Mouse (Mus musculus) midbrain, embryonic 11.5 days (tissue): ENCODE measurements around the gene Zdhhc25. TPM values are rescaled to one million over a fixed set of nuclear protein-coding genes. Genes with fewer than 3 reads are reported as not detected.
A peak's percentile ranks its signal among the peaks of the same experiment; 100 is the strongest.

Source experiments
- ATAC-seq: fragments of 200-750 bp; cut with Nextera tagmentation; 2 replicates; pipeline ENCODE4 v1.8.0; 2017; ENCODE audit warnings: moderate TSS enrichment, moderate library complexity; ENCODE audit not compliant: low FRiP score
- DNase-seq: peaks from one replicate; pipeline ENCODE4 v3.0.0; 2015; ENCODE audit warnings: low spot score; ENCODE audit errors: missing footprints
- H3K27ac ChIP-seq: fragments of 300-500 bp; sonication (generic); 2 replicates; pipeline ENCODE4 v1.5.1; 2014; ENCODE audit warnings: low read depth, low read length
- H3K27me3 ChIP-seq: fragments of 300-500 bp; sonication (generic); 2 replicates; pipeline ENCODE4 v1.6.1; 2014; ENCODE audit warnings: mild to moderate bottlenecking, low read length, moderate library complexity, mixed read lengths; ENCODE audit not compliant: control insufficient read depth, insufficient read depth
- H3K36me3 ChIP-seq: fragments of 300-500 bp; sonication (generic); 2 replicates; pipeline ENCODE4 v1.6.1; 2014; ENCODE audit warnings: mild to moderate bottlenecking, low read length, moderate library complexity, mixed read lengths; ENCODE audit not compliant: control insufficient read depth, insufficient read depth
- H3K4me1 ChIP-seq: fragments of 300-500 bp; sonication (generic); 2 replicates; pipeline ENCODE4 v1.6.1; 2014; ENCODE audit warnings: low read length; ENCODE audit not compliant: control insufficient read depth, insufficient read depth
- H3K4me2 ChIP-seq: fragments of 300-500 bp; sonication (generic); 2 replicates; pipeline ENCODE4 v1.6.1; 2014; ENCODE audit warnings: mild to moderate bottlenecking, moderate library complexity
- H3K4me3 ChIP-seq: fragments of 300-500 bp; sonication (generic); 2 replicates; pipeline ENCODE4 v1.5.1; 2014; ENCODE audit warnings: low read depth, low read length
- H3K9ac ChIP-seq: fragments of 300-500 bp; sonication (generic); 2 replicates; pipeline ENCODE4 v1.6.1; 2014; ENCODE audit warnings: low read length
- H3K9me3 ChIP-seq: fragments of 300-500 bp; sonication (generic); 2 replicates; pipeline ENCODE4 v1.6.1; 2016; ENCODE audit warnings: low read length; ENCODE audit not compliant: control insufficient read depth
- WGBS: fragments of 180-500 bp; shearing (Covaris S2); extraction: QIAGEN DNeasy Blood & Tissue Kit; methylation state at CpG from one replicate; pipeline ENCODE4 v1.1.7; 2014; 5-methylcytosine and 5-hydroxymethylcytosine counted together
- polyA plus RNA-seq: library from polyadenylated mRNA; unstranded; fragments of >200 nt; fragmentation: Nextera tagmentation; extraction: Ambion mirVana; gene quantifications from 2 replicates; pipeline ENCODE4 v1.2.1, GENCODE M21; 2014

The Zdhhc25 gene
- polyA plus RNA-seq, 1 experiment from 2014 or later = not detected

DNA sequence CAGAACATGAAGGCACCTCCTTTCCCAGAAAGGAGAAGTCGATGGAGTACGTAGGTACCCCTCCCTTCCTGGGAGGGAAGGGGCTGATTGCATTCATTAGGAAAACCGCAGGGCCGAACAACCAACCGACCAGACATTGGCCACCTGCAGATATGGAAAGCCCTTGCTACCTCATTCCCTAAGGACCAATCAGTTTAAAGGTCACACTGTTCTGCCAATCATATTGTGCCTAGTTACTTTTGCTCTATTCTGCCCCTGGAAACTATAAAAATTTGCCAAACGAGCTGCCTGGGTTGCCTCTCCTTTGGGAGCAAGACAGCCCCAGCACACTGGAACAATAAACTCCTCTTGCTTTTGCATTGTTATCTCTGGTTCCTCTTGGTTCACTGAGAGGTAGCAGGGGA lies 24.8 kb downstream of the Zdhhc25 start:
- H3K9ac ChIP-seq = no peak overlapping the region
- DNase-seq (no peak), ATAC-seq (no peak)
- H3K4me2 ChIP-seq = no peak overlapping the region
- no peaks in the 10 kb centered on the region for H3K9me3 ChIP-seq
- no peaks in the 10 kb centered on the region for H3K27me3 ChIP-seq
- no peaks in the 10 kb centered on the region for H3K4me1 ChIP-seq
- H3K4me3 ChIP-seq = no peak overlapping the region
- 81% methylated on average over 6 of the region's 6 CpGs for whole genome bisulfite sequencing
- H3K27ac ChIP-seq = no peak overlapping the region
- H3K36me3 ChIP-seq = no peaks in the 10 kb centered on the region

DNA sequence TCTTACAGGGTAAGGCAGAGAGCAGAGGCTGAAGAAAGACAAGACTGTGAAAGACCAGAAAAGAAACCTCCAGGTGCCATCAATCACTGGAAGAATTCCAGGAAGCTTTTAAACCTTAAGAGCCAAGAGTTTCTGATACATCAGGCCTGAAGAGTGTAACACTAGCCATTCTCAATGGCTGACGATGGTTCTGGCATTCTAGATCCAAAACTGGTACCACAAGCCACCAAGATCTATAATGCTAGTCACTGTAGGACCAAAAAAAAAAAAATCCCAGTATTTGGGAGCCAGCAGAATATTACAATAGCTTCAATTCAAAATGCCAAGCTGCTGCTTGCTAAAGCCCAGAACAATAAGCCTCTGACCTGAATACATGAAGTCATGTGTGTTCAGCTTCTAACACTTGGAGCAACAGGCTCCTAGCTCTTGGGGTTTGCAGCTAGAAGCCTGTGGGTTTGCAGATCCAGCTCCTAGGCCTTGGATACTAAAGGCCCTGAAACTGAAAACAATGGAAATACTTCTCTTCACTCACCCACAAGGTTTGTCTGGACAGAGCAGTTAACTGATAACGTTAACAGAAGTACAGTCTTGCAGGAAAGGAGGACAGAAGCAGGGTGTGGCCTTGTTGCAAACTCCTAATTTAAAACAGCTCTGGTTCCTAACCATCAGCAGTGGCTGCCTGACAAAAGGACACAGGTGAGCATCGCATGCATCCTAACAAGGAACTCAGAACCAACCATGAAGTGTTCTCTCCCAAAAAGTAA lies 25.4 kb downstream of the Zdhhc25 start:
- Histone ChIP-seq H3K9me3 (no peaks in the 10 kb centered on the region), H3K9ac (no peak overlapping the region), H3K4me3 (no peak overlapping the region), H3K36me3 (no peaks in the 10 kb centered on the region), H3K4me2 (no peak overlapping the region), H3K27me3 (no peaks in the 10 kb centered on the region), H3K27ac (no peak overlapping the region), H3K4me1 (no peaks in the 10 kb centered on the region)
- 86% methylated on average over 3 of the region's 3 CpGs for WGBS
- ATAC-seq (no peak), DNase-seq (no peak)

DNA sequence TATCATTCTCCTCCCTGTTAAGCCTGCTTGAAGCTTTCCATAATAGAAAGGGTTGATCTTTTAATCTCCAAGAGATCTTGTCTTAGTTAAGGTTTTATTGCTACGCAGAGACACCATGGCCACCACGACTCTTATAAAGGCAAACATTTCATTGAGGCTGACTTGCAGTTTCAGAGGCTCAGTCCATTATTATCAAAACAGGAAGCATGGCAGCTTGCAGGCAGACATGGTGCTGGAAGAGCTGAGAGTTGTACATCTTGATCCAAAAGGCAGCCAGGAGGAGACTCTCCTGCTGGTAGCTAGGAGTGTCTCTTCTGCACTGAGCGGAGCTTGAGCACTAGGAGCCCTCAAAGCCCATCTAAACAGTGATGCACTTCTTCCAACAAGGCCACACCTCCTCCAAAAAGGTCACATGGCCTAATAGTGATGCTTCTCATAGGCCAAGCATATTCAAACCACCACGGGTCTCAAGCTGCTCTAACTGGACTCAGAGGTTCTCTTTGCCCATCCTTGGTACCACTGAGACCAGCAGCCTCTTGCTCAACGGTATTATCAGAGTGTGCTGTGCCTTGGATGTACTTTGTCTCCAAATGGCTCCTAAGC lies 26.9 kb downstream of the Zdhhc25 start:
- H3K4me1 ChIP-seq = no peaks in the 10 kb centered on the region
- H3K27me3 ChIP-seq = no peaks in the 10 kb centered on the region
- no peak for ATAC-seq
- no peaks in the 10 kb centered on the region for H3K9me3 ChIP-seq
- H3K36me3 ChIP-seq = no peaks in the 10 kb centered on the region
- WGBS = 87% methylated on average over 5 of the region's 5 CpGs
- DNase-seq = no peak
- no peak overlapping the region for H3K9ac ChIP-seq
- no peak overlapping the region for H3K27ac ChIP-seq
- no peak overlapping the region for H3K4me3 ChIP-seq
- no peak overlapping the region for H3K4me2 ChIP-seq

DNA sequence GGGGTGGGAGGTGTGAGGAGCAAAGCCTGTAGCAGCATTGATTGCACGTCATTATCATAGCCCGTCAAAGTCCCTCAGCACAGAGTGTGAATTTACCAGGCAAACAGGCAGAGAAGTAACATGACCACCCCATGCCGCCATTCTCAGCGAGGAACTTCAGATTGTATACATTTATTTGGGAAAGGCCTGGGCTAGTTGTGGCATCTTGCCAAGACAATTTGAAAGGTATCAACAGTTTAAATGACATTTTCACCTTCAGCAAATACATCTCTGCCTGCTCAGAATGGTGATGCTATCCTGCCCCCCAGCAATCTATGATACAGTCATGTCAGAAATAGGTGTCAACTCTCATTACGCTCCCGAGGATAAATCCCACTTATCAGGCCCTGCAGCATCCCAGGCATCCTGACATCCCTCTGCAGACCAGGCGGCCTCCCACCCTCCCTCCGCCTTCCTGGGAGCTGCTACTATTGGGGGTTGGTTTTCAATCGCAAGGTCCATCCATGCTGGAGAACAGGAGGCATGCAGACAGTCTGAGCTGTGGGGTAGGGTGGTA lies 28.8 kb downstream of the Zdhhc25 start:
- Histone ChIP-seq H3K4me2 (no peak overlapping the region), H3K27me3 (no peaks in the 10 kb centered on the region), H3K36me3 (no peaks in the 10 kb centered on the region), H3K4me3 (no peak overlapping the region), H3K9ac (no peak overlapping the region), H3K4me1 (no peaks in the 10 kb centered on the region), H3K27ac (no peak overlapping the region), H3K9me3 (no peaks in the 10 kb centered on the region)
- no peak for ATAC-seq
- 84% methylated on average over 9 of the region's 9 CpGs for WGBS
- DNase-seq = no peak

DNA sequence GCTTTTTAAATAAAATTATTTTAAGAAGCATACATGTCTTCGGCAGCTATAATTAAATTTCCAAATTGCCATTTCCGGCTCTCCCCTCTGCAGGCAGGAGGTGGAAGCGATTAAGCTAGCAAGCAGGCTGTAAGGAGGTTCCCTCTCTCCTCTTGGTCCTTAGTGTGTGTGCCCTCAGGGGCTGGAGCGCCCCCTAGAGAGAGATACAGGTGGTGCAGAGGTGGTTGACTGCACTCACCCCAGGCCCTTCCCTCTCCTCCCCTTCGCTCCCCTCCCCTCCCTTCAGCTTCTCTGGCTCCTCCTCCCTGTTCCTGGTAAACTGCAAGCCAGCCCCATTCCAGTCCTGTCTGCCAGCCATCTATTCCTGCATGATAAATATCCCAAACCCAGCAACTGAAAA lies 35.1 kb downstream of the Zdhhc25 start:
- DNase-seq = no peak
- WGBS = 78% methylated on average over 5 of the region's 5 CpGs

DNA sequence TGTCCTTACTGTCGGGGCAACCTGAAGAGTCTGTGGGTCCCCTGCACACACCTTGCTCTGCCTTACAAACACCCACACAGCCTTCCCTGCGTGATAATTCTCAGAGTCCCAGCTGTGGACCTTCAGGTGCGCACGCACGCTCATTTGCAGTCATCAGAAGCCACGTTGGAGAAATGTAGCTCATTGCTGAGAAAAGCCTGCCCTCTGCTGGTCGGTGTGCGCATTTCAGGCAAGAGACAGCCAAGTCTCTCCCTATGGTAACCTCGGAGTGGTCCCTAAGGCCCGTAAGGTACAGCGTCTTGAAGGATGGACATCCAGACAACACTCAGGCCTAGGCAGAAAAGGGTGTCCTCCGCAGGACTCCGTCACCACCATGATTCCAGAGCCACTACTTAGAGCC lies 50.9 kb downstream of the Zdhhc25 start:
- H3K9me3 ChIP-seq = no peaks in the 10 kb centered on the region
- DNase-seq (peak; percentile 98), ATAC-seq (peak; percentile 48; the same call in 1 of the 2 replicates)
- no peaks in the 10 kb centered on the region for H3K4me1 ChIP-seq
- 25% methylated on average over 13 of the region's 13 CpGs for WGBS
- no peak overlapping the region for H3K4me3 ChIP-seq
- no peaks in the 10 kb centered on the region for H3K27me3 ChIP-seq
- H3K4me2 ChIP-seq = no peak overlapping the region
- H3K9ac ChIP-seq = no peak overlapping the region
- no peaks in the 10 kb centered on the region for H3K36me3 ChIP-seq
- H3K27ac ChIP-seq = no peak overlapping the region

More for the DNA sequence above, 35.1 kb downstream of the Zdhhc25 start:
- H3K4me3 ChIP-seq = no peak overlapping the region
- ATAC-seq = no peak
- no peak overlapping the region for H3K4me2 ChIP-seq
- H3K36me3 ChIP-seq = no peaks in the 10 kb centered on the region
- no peak overlapping the region for H3K9ac ChIP-seq
- no peak overlapping the region for H3K27ac ChIP-seq
- no peaks in the 10 kb centered on the region for H3K4me1 ChIP-seq
- no peaks in the 10 kb centered on the region for H3K27me3 ChIP-seq
- no peaks in the 10 kb centered on the region for H3K9me3 ChIP-seq

Other genes with a start within 250 kb of the Zdhhc25 start
- 25.9 and 27.6 TPM in 2 replicates for gene Brd1, start 133.9 kb downstream of the Zdhhc25 start, polyA plus RNA-seq
- 42.5 and 45.6 TPM in 2 replicates for gene Zbed4, start 151.4 kb downstream of the Zdhhc25 start, polyA plus RNA-seq
- 10.8 and 11.0 TPM in 2 replicates for gene Alg12, start 219.0 kb downstream of the Zdhhc25 start, polyA plus RNA-seq
- 72.5 and 81.7 TPM in 2 replicates for gene Creld2, start 219.3 kb downstream of the Zdhhc25 start, polyA plus RNA-seq